Mouse (Mus musculus) embryonic facial prominence, embryonic 11.5 days (tissue): ENCODE results near the gene Dscaml1. TPM values are rescaled to one million over a fixed set of nuclear protein-coding genes. Genes with fewer than 3 reads are reported as not detected.

ENCODE experiments used
- ATAC-seq: fragments of 200-750 bp; cut with Nextera tagmentation; replicated peaks from 2 replicates; pipeline ENCODE4 v1.8.0; 2017; ENCODE audit warnings: low read depth; ENCODE audit not compliant: insufficient number of reproducible peaks, low FRiP score, low TSS enrichment
- DNase-seq: peaks from one replicate; pipeline ENCODE4 v3.0.0-alpha.2; 2015; ENCODE audit warnings: low spot score
- H3K27ac ChIP-seq: fragments of 300-500 bp; sonication (generic); replicated peaks from 2 replicates; pipeline ENCODE4 v1.5.1; 2014; ENCODE audit warnings: mild to moderate bottlenecking, low read depth, low read length, control low read depth
- H3K27me3 ChIP-seq: fragments of 300-500 bp; sonication (generic); 2 replicates; pipeline ENCODE4 v1.6.1; 2014; ENCODE audit warnings: mild to moderate bottlenecking, low read length, moderate library complexity, mixed read lengths; ENCODE audit not compliant: control insufficient read depth, insufficient read depth
- H3K36me3 ChIP-seq: fragments of 300-500 bp; sonication (generic); replicated peaks from 2 replicates; pipeline ENCODE4 v1.6.1; 2014; ENCODE audit warnings: low read depth, mild to moderate bottlenecking, low read length, moderate library complexity, mixed read lengths; ENCODE audit not compliant: control insufficient read depth, insufficient read depth
- H3K4me1 ChIP-seq: fragments of 300-500 bp; sonication (generic); 2 replicates; pipeline ENCODE4 v1.6.1; 2014; ENCODE audit warnings: low read length, mixed read lengths; ENCODE audit not compliant: control insufficient read depth, insufficient read depth
- H3K4me2 ChIP-seq: fragments of 300-500 bp; sonication (generic); 2 replicates; pipeline ENCODE4 v1.6.1; 2014; ENCODE audit warnings: low read depth, mild to moderate bottlenecking, control low read depth, low read length, moderate library complexity
- H3K4me3 ChIP-seq: fragments of 300-500 bp; sonication (generic); 2 replicates; pipeline ENCODE4 v1.5.1; 2014; ENCODE audit warnings: low read depth, low read length, control low read depth
- H3K9ac ChIP-seq: fragments of 300-500 bp; sonication (generic); replicated peaks from 2 replicates; pipeline ENCODE4 v1.6.1; 2014; ENCODE audit warnings: mild to moderate bottlenecking, control low read depth, low read length
- H3K9me3 ChIP-seq: fragments of 300-500 bp; sonication (generic); replicated peaks from 2 replicates; pipeline ENCODE4 v1.6.1; 2016; ENCODE audit warnings: mild to moderate bottlenecking, low read length, inconsistent platforms, mixed read lengths; ENCODE audit not compliant: control insufficient read depth
- WGBS: fragments of 180-500 bp; shearing (Covaris S2); extraction: QIAGEN DNeasy Blood & Tissue Kit; methylation state at CpG from one replicate; pipeline ENCODE4 v1.1.7; 2014; 5-methylcytosine and 5-hydroxymethylcytosine counted together
- polyA plus RNA-seq: library from polyadenylated mRNA; unstranded; fragments of >200 nt; fragmentation: Nextera tagmentation; extraction: Ambion mirVana; gene quantifications from 2 replicates; pipeline ENCODE4 v1.2.1, GENCODE M21; 2014

Dscaml1 gene
- polyA plus RNA-seq, 1 experiment from 2014 or later, result 0.76 TPM

DNA sequence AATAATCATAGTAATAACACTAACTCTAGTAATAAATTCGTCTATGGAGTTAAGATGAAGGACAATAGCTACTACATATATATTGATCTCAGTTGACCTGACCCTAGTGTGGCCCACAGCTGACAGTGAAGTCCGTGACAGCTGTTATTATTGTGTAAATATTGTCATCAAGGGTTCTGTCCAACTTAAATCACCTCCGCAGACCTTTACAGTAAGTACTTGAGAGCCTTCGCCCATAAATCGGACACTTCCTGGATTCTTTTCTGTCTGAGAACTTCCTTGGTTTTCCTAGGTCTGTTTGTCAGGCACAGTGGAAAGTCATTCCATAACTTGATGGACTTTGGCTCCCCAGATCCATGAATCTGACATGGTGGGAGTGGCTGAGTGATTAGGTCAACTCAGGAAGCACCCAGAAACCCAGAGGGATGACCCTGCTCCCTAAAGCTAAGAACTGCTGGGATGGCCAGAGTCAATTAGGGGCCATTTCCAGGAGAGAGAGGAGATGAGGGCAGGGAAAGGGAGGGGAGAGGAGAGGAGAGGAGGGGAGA, 17.9 kb downstream of the Dscaml1 start:
- no peak for DNase-seq

DNA sequence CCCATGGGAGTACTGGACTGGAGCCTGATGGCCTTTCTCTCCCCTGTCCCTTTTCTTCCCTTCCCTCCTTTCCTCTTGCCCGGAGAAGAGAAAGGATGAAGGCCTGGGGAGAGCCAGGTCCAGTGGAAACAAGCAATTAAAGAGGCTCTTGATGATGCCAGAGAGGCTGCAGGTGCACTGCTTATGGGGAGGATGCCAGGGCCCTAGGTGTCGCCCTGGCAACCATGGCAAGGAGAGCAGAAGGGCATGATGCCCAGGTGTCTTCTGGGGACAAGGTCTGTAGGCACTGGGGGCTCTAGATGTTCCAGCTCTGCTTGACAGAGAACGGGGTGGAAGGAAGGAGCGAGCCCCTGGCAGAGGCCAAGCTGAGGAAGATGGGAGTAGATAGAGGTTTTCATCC, 23.2 kb downstream of the Dscaml1 start:
- Histone ChIP-seq H3K27me3 (no peaks in the 10 kb centered on the region), H3K9me3 (no peaks in the 10 kb centered on the region), H3K36me3 (no peaks in the 10 kb centered on the region), H3K9ac (no peak overlapping the region), H3K4me2 (no peak overlapping the region), H3K27ac (no peak overlapping the region), H3K4me1 (no peaks in the 10 kb centered on the region), H3K4me3 (no peak overlapping the region)
- WGBS, result 86% methylated on average over 4 of the region's 4 CpGs
- DNase-seq (no peak), ATAC-seq (no peak)

More for the DNA sequence above, 17.9 kb downstream of the Dscaml1 start:
- peaks cover 2% of the 10 kb centered on the region; the same call in 1 of the 2 replicates for H3K27me3 ChIP-seq
- H3K4me2 ChIP-seq, result no peak overlapping the region
- WGBS, result 83% methylated on average over 5 of the region's 5 CpGs
- no peak overlapping the region for H3K27ac ChIP-seq
- no peaks in the 10 kb centered on the region for H3K4me1 ChIP-seq
- no peak overlapping the region for H3K4me3 ChIP-seq
- H3K36me3 ChIP-seq, result no peaks in the 10 kb centered on the region
- H3K9ac ChIP-seq, result no peak overlapping the region
- no peak for ATAC-seq
- no peaks in the 10 kb centered on the region for H3K9me3 ChIP-seq

DNA sequence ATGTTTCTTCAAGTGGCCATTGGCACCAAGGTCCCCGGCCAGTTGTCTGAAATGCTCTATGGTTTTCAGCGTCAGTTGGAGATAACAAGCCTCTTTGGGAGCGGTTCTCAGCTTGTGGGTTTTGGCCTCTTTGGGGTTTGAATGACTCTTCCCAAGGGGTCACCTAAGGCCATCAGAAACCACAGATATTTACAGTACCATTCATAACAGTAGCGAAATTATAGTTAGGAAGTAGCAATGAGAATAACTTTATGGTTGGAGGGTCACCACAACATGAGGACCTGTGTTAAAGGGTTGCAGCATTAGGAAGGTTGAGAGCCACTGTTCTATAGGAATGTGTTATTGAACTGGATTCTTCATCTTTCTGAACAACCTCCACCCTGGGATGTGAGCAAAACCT, 24.9 kb downstream of the Dscaml1 start:
- DNase-seq, result no peak
- ATAC-seq, result no peak
- 93% methylated on average over 4 of the region's 4 CpGs for WGBS
- H3K9me3 ChIP-seq, result no peaks in the 10 kb centered on the region
- no peak overlapping the region for H3K4me3 ChIP-seq
- H3K36me3 ChIP-seq, result no peaks in the 10 kb centered on the region
- H3K4me2 ChIP-seq, result no peak overlapping the region
- H3K9ac ChIP-seq, result no peak overlapping the region
- H3K4me1 ChIP-seq, result no peaks in the 10 kb centered on the region
- no peaks in the 10 kb centered on the region for H3K27me3 ChIP-seq
- H3K27ac ChIP-seq, result no peak overlapping the region

DNA sequence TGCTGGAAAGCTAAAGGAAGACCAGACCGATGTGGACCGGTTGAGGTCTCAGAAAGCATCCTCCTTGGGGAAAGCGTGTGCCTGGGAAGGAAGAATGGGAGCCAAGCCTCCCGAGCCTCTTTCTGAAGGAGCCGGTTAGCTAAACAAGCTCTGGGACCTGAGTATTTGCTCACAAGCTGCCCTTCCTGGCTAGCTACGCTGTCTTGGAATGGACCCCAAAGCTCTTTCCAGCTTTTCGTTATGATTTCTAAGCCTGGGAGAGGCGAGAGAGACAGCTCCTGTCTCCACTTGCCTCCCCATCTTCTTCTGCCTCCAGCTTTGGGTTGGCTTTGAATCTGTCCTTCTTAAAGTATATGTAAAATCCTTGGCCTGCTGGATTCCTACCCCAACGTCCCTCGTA, 27.6 kb downstream of the Dscaml1 start:
- no peak overlapping the region for H3K4me3 ChIP-seq
- WGBS, result 82% methylated on average over 10 of the region's 10 CpGs
- no peaks in the 10 kb centered on the region for H3K4me1 ChIP-seq
- no peak overlapping the region for H3K4me2 ChIP-seq
- no peak overlapping the region for H3K9ac ChIP-seq
- H3K36me3 ChIP-seq, result no peaks in the 10 kb centered on the region
- no peak overlapping the region for H3K27ac ChIP-seq
- H3K9me3 ChIP-seq, result no peaks in the 10 kb centered on the region
- DNase-seq (no peak), ATAC-seq (no peak)
- H3K27me3 ChIP-seq, result no peaks in the 10 kb centered on the region

DNA sequence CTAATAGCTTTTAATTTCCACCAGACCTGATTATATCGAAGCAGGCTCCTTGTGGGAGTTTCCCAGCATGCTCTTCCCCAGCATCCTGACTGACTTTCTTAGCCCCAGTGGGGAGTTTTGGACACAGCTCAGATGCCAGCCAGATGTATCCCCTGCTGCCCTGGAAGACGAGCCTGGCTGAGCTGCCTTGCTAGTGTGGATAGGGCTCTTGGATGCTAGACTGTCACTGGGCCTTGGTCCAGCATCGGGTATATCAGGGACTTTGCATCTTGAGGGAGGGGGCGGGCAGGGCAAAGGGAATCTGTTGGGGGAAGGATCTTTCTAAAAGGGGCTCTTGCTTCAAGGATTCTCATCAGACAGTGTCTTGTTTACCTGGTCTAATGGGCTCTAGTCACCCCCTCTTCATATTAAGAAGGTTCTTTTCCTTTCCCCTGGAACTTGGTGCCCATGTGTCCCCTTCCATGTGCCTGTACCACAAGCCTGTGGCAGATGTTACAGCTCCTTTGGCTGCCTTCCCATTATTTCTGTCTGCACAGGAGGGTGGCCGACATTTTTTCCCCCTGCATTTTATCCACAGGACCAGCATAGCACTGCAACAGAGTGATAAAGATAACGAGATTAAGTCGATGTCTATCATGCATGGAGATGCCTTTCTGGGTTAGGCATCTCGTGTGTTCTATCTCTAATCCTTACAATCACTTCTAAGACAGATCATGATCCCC, 28.6 kb downstream of the Dscaml1 start:
- DNase-seq, result no peak
- Histone ChIP-seq H3K4me3 (no peak overlapping the region), H3K27ac (no peak overlapping the region), H3K36me3 (no peaks in the 10 kb centered on the region), H3K9ac (no peak overlapping the region), H3K9me3 (no peaks in the 10 kb centered on the region), H3K4me1 (no peaks in the 10 kb centered on the region), H3K27me3 (no peaks in the 10 kb centered on the region), H3K4me2 (no peak overlapping the region)
- no peak for ATAC-seq
- 73% methylated on average over 8 of the region's 8 CpGs for WGBS

DNA sequence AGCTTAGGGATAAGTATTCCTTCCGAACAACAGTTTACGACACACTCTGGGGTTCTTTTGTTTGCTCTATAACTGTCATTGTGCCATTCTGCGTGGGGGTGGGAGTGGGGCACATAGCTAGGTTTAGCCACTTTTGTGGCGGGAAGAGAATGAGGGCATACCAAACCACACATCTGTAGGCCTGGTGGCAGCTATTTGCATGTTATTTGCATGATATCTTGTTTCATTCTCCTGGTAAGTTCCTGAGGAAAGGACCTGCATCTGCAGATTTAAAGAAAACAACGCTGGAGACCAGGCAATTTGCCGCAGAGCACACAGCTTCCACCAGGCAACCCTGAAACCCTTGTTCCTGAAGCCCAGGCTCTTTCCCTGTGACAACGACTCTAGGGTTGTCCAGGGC, 30.8 kb downstream of the Dscaml1 start:
- no peak overlapping the region for H3K27ac ChIP-seq
- H3K27me3 ChIP-seq, result no peaks in the 10 kb centered on the region
- no peak overlapping the region for H3K4me2 ChIP-seq
- H3K4me3 ChIP-seq, result no peak overlapping the region
- no peak overlapping the region for H3K9ac ChIP-seq
- no peaks in the 10 kb centered on the region for H3K36me3 ChIP-seq
- DNase-seq (no peak), ATAC-seq (no peak)
- WGBS, result 44% methylated on average over 7 of the region's 7 CpGs
- no peaks in the 10 kb centered on the region for H3K9me3 ChIP-seq
- H3K4me1 ChIP-seq, result no peaks in the 10 kb centered on the region

DNA sequence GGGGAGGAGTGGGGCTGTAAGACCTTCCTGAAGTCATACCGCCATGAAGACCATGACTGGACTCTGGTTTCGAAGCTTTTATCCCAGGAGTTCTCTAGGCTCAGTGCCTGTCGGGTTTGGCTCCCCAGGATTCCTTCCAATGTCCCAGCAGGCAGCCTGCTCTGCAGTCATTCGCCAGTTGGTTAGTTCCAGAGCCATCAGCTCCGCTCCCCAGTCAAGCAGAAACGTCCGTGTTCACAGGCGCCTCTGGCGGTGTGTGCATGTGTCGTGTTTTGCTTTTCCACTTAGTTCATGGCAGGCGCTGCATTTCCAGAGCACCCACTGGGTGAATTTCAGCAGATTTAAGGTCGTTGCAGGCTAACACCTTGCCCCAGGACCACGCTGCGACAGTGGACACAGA, 31.9 kb downstream of the Dscaml1 start:
- no peak overlapping the region for H3K9ac ChIP-seq
- no peaks in the 10 kb centered on the region for H3K36me3 ChIP-seq
- H3K9me3 ChIP-seq, result no peaks in the 10 kb centered on the region
- no peak overlapping the region for H3K4me2 ChIP-seq
- no peak overlapping the region for H3K27ac ChIP-seq
- H3K4me1 ChIP-seq, result no peaks in the 10 kb centered on the region
- DNase-seq (no peak), ATAC-seq (no peak)
- WGBS, result 66% methylated on average over 14 of the region's 14 CpGs
- no peaks in the 10 kb centered on the region for H3K27me3 ChIP-seq
- no peak overlapping the region for H3K4me3 ChIP-seq

DNA sequence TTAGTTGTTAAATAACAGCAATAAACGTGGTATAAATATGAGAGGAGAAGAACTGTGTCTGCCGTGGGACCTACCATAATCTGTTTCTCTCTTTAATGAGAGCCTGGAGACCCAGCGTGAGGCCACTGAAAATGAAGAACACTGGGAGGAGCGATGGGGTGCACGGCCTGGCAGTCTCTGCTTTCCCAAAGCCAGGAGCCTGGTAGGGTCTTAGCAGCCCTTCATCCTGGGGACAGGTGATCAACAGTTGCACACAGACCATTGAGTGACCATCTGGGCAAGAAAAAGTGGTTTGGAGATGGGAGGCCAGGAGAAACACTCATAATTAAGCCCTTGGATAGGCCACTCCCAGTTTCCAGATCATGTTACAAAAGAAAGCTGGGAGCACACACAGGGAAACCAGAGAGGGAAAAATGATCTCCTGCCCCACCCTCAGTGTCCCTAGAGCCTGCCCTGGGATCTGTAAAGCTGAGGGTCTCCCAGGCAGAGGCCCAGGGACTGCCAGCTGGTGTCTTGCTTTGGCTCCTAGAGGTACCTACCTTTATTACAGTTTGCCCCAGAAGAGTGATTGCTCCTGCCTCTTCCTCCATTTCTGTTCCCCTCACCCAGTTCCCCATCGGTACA, 39.1 kb downstream of the Dscaml1 start:
- WGBS, result 41% methylated on average over 6 of the region's 6 CpGs
- no peaks in the 10 kb centered on the region; the same call in 1 of the 2 replicates for H3K4me1 ChIP-seq
- ATAC-seq (peak; percentile 76; the same call in 1 of the 2 replicates), DNase-seq (peak; percentile 44)
- no peaks in the 10 kb centered on the region for H3K9me3 ChIP-seq
- H3K36me3 ChIP-seq, result no peaks in the 10 kb centered on the region
- no peak overlapping the region for H3K4me2 ChIP-seq
- H3K9ac ChIP-seq, result no peak overlapping the region
- H3K4me3 ChIP-seq, result no peak overlapping the region
- no peak overlapping the region for H3K27ac ChIP-seq
- no peaks in the 10 kb centered on the region for H3K27me3 ChIP-seq
